Mouse (Mus musculus) liver, postnatal 0 days (tissue): ENCODE measurements at regions not wholly inside any gene's neighbourhood (a gene's known extent, or its start where the extent isn't known, plus 50 kb on each side); places are given as distances from the start of the nearest gene placed in this dataset.

ENCODE experiments used
- CTCF ChIP-seq: sonication (generic); IDR thresholded peaks from 2 replicates; pipeline ENCODE4 v1.5.1; 2016; ENCODE audit warnings: antibody characterized with exemption, low read depth
- EP300 ChIP-seq: IDR thresholded peaks from 2 replicates; pipeline ENCODE4 v1.6.1; 2016; ENCODE audit warnings: antibody characterized with exemption, low read depth, mild to moderate bottlenecking

GRCm38 (mm10) chr12:112334106-112334855 is 155.0 kb upstream of the A530016L24Rik start:
- no peak for TF ChIP-seq CTCF
- TF ChIP-seq EP300: no peak
